Mouse (Mus musculus) bone marrow, adult 2 months (tissue): ENCODE measurements around the gene Lpgat1. TPM values are rescaled to one million over a fixed set of nuclear protein-coding genes. Genes with fewer than 3 reads are reported as not detected.

Experiments used
- H3K27ac ChIP-seq: fragments of 200-500 bp; 2 replicates; pipeline ENCODE4 v1.5.1; 2012; ENCODE audit warnings: low read depth, mild to moderate bottlenecking, control low read depth, inconsistent platforms, low read length; ENCODE audit not compliant: control insufficient read depth, poor library complexity, insufficient read depth
- H3K4me1 ChIP-seq: fragments of 200-500 bp; 2 replicates; pipeline ENCODE4 v1.6.1; 2011; ENCODE audit warnings: low read length; ENCODE audit not compliant: control insufficient read depth, insufficient read depth
- H3K4me3 ChIP-seq: fragments of 200-500 bp; replicated peaks from 2 replicates; pipeline ENCODE3; 2011; ENCODE audit warnings: mild to moderate bottlenecking, low read depth, low read length, control low read depth; ENCODE audit not compliant: control insufficient read depth
- CTCF ChIP-seq: fragments of 200-500 bp; IDR thresholded peaks from 2 replicates; pipeline ENCODE4 v1.5.1; 2011; ENCODE audit warnings: low read length, control low read depth; ENCODE audit not compliant: control insufficient read depth, insufficient read depth
- POLR2A ChIP-seq: fragments of 200-500 bp; IDR thresholded peaks from 2 replicates; pipeline ENCODE4 v1.6.1; 2011; ENCODE audit warnings: low read depth, mild to moderate bottlenecking, control low read depth, low read length, borderline replicate concordance; ENCODE audit not compliant: control insufficient read depth
- WGBS: fragments of 180-500 bp; shearing (Covaris S2); methylation state at CpG from one replicate; pipeline ENCODE4 v1.1.7; 2018; 5-methylcytosine and 5-hydroxymethylcytosine counted together
- polyA plus RNA-seq: library from polyadenylated mRNA; stranded (reverse); fragments of >200 nt; gene quantifications from 2 replicates; pipeline ENCODE4 v1.2.4, GENCODE M21; 2011; ENCODE audit warnings: low replicate concordance; ENCODE audit not compliant: missing spikeins, insufficient read depth, insufficient read length

Lpgat1 gene
- polyA plus RNA-seq, 1 experiment: 21.1 TPM

DNA sequence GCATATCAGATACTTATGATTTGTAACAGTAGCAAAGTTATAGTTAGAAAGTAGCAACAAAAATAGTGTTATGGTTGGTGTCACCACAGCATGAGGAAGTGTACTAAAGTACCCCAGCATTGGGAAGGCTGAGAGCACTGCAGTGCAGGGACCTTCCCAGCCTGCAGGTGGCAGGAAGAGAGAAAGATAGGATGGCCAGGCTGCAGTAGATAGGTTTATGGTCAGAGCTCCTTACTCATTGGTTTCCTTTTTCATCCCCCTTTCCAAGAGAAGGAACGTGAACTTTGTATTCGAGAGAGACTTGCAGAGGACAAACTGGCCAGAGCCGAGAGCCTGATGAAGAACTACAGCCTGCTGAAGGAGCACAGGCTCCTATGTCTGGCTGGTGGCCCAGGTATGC lies 111.5 kb downstream of the Lpgat1 start:
- no peaks in the 10 kb centered on the region for H3K4me1 ChIP-seq
- peak; percentile 26; the same call in 1 of the 2 replicates for TF ChIP-seq CTCF
- TF ChIP-seq POLR2A: no peak
- whole genome bisulfite sequencing: 53% methylated on average over 3 of the region's 3 CpGs
- H3K27ac ChIP-seq: no peak overlapping the region
- no peak overlapping the region for H3K4me3 ChIP-seq

DNA sequence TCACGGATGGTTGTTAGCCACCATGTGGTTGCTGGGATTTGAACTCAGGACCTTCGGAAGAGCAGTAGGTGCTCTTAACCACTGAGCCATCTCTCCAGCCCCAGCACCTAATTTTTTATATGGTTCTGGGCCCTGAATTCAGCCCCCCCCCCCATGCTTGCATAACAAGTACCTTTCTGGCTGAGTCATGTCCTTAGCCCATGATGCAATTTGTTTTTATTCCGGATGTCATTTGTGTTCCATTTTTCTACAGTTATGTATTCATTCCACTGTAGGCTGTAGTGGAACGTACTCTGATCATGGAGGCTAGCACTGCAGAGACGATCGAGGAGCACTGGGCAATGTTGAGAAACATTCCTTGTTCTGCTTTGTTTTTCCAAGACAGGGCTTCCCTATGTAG lies 115.8 kb downstream of the Lpgat1 start:
- 65% methylated on average over 6 of the region's 6 CpGs for WGBS
- no peaks in the 10 kb centered on the region for H3K4me1 ChIP-seq
- no peak overlapping the region for H3K4me3 ChIP-seq
- TF ChIP-seq CTCF: no peak
- TF ChIP-seq POLR2A: no peak
- no peak overlapping the region for H3K27ac ChIP-seq

Other genes with a start within 250 kb of the Lpgat1 start
- gene Dtl, start 142.3 kb upstream of the Lpgat1 start, polyA plus RNA-seq: 23.5 and 24.8 TPM in 2 replicates
- 21.0 and 32.1 TPM in 2 replicates for gene Ints7, start 142.2 kb upstream of the Lpgat1 start, polyA plus RNA-seq
- 23.5 and 26.9 TPM in 2 replicates for gene Nek2, start 103.6 kb downstream of the Lpgat1 start, polyA plus RNA-seq
- 5.0 and 7.9 TPM in 2 replicates for gene Slc30a1, start 188.9 kb downstream of the Lpgat1 start, polyA plus RNA-seq